Mouse (Mus musculus): ENCODE data around the gene Ints6.

DNA sequence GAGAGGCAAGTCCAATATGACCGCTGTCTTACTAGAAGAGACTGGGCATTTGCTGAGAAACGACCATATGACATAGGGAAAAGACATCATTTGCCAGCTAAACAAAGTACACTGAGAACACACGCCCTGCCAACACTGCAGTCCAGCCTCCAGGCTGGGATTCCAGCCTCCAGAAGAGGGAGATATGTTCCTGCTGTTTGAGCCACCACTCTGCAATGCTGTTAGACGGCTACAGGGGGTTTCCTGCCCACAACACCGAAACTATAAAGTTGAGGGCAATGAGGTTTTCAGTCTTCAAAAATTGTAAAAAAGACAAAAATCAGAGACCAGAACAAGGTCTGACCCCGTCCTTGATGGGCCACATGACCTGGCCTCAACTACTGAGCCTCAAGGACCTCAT lies 121.9 kb downstream of the Ints6 start:
- TF ChIP-seq CTCF (IDR thresholded peaks at IDR 0.05; ENCODE audit: borderline replicate concordance, insufficient read depth, low read length): no peak
- TF ChIP-seq POLR2A (IDR thresholded peaks at IDR 0.05; ENCODE audit: low read depth, low read length): no peak

Measured in embryonic fibroblast, embryonic 13.5 days (primary cell).